Mouse (Mus musculus): ENCODE data around the gene Esp34. TPM values are rescaled to one million over a fixed set of nuclear protein-coding genes. Genes with fewer than 3 reads are reported as not detected.

Esp34 gene
- not detected in 2 replicates for polyA plus RNA-seq (2015; fragmentation: Nextera tagmentation; extraction: Ambion mirVana)

DNA sequence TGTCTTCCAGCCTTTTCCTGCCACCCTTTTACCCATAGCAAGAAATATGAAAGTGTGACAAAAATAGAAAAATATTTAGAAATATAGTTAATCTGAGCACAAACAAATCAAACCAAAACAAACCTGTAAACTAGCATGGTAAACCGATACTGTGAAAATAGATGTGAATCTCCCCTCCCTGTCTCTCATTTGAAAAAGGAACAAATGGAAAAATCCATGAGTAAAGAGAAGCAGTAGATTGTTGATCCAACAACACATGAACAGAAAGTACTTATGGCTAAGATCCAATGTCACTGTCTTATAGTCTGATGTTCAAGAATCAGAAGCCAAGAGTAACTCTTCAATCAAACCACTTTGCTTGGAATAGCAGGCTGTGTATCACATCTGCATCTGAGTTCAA lies at the start of gene Esp34:
TSS of gene Esp34 (plus strand) at position 301 of the 400 bp plus-strand sequence.
- H3K27me3 ChIP-seq (replicated peaks; ENCODE audit: control insufficient read depth, insufficient read depth, low read length): no peaks in the 10 kb centered on the region
- no peaks in the 10 kb centered on the region for H3K36me3 ChIP-seq (ENCODE audit: control insufficient read depth, insufficient read depth)
- 85% methylated on average over 1 of the region's 1 CpGs for WGBS
- H3K4me1 ChIP-seq (replicated peaks; ENCODE audit: control insufficient read depth, insufficient read depth, low read length): no peaks in the 10 kb centered on the region
- H3K27ac ChIP-seq (ENCODE audit: low read depth, low read length): no peak within 1 kb of the TSS
- H3K4me3 ChIP-seq (ENCODE audit: low read depth, low read length): no peak within 1 kb of the TSS
- no peaks in the 10 kb centered on the region for H3K9me3 ChIP-seq (ENCODE audit: control insufficient read depth)
- no peak within 1 kb of the TSS for H3K9ac ChIP-seq (ENCODE audit: low read depth, low read length)
- no peak for ATAC-seq
- TF ChIP-seq CTCF (IDR thresholded peaks at IDR 0.05; ENCODE audit: low read depth): no peak
- H3K4me2 ChIP-seq (replicated peaks; ENCODE audit: low read depth): no peak within 1 kb of the TSS

DNA sequence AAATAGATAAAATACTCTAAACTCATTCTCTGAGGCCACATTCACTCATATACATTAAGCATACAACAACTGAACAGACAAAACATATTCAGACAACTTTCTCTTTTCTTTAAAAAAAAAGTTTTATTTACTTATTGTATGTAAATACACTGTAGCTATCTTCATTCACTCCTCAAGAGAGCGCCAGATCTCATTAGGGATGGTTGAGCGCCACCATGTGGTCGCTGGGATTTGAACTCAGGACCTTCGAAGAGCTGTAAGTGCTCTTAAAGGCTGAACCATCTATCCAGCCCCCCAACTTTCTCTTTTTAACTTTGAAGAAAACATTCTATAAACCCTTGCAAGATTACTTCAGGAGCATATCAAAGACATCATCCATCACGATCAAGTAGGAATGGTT lies 8.5 kb downstream of the Esp34 start:
- 67% methylated on average over 5 of the region's 5 CpGs for WGBS
- TF ChIP-seq CTCF (IDR thresholded peaks at IDR 0.05; ENCODE audit: low read depth): no peak
- H3K27me3 ChIP-seq (replicated peaks; ENCODE audit: control insufficient read depth, insufficient read depth, low read length): no peaks in the 10 kb centered on the region

More for the DNA sequence above, 8.5 kb downstream of the Esp34 start:
- H3K4me1 ChIP-seq (replicated peaks; ENCODE audit: control insufficient read depth, insufficient read depth, low read length): no peaks in the 10 kb centered on the region
- no peak overlapping the region for H3K4me2 ChIP-seq (replicated peaks; ENCODE audit: low read depth)
- no peak overlapping the region for H3K4me3 ChIP-seq (ENCODE audit: low read depth, low read length)
- no peak overlapping the region for H3K9ac ChIP-seq (ENCODE audit: low read depth, low read length)
- ATAC-seq: no peak
- H3K9me3 ChIP-seq (ENCODE audit: control insufficient read depth): 0 out of 2 replicates have a peak, but pooled peaks cover 3% of the 10 kb centered on the region
- H3K36me3 ChIP-seq (ENCODE audit: control insufficient read depth, insufficient read depth): no peaks in the 10 kb centered on the region
- no peak overlapping the region for H3K27ac ChIP-seq (ENCODE audit: low read depth, low read length)

Other genes with a start within 250 kb of the Esp34 start
- not detected in 2 replicates for gene Olfr137, start 246.6 kb upstream of the Esp34 start, polyA plus RNA-seq (2015; fragmentation: Nextera tagmentation; extraction: Ambion mirVana)
- not detected in 2 replicates for gene Olfr136, start 224.4 kb upstream of the Esp34 start, polyA plus RNA-seq (2015; fragmentation: Nextera tagmentation; extraction: Ambion mirVana)
- gene Esp36, start 134.0 kb upstream of the Esp34 start, polyA plus RNA-seq (2015; fragmentation: Nextera tagmentation; extraction: Ambion mirVana): not detected in 2 replicates
- not detected in 2 replicates for gene Esp31, start 85.3 kb downstream of the Esp34 start, polyA plus RNA-seq (2015; fragmentation: Nextera tagmentation; extraction: Ambion mirVana)

Measured in intestine, postnatal 0 days (tissue).